8 mouse cellular contexts compared by ENCODE assay signal in the genomic region with DNA sequence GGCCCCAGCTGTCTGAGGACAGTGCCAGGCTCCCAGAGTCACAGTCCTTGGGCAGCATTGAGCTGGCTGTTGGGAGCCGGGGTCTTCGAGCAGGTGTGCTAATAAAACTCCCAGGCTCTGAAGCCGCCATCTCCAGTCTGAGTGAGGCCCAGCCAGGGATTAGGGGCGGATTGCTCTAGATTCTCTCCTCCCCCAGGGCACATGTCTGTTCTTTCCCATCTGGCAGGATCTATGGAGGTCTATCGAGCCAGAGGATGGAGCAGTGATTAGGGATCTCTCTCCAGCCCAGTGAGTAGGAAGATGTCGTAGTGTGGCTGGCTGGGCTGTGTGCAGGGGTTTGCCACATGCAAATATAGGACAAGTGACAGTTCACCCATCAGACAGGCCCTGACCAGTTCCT. TPM values are rescaled to one million over a fixed set of nuclear protein-coding genes. Genes with fewer than 3 reads are reported as not detected.
DNase-seq lines count a peak whose midpoint lies in the region; ATAC-seq and TF ChIP-seq lines count a peak whose summit lies in the region.

No protein-coding gene starts in this region.

- H3K4me1 ChIP-seq in heart, embryonic 12.5 days (replicated peaks) = peaks cover 62% of the 10 kb centered on the region
- H3K4me1 ChIP-seq in stomach, embryonic 15.5 days = peaks cover 15% of the 10 kb centered on the region
- 0 out of 2 replicates have a peak, but pooled peaks cover 2% of the 10 kb centered on the region for H3K4me1 ChIP-seq in stomach, postnatal 0 days (replicated peaks; ENCODE audit: control insufficient read depth, insufficient read depth)
- H3K4me1 ChIP-seq in liver, embryonic 11.5 days (replicated peaks; ENCODE audit: control insufficient read depth, insufficient read depth, low read length) = peaks cover 54% of the 10 kb centered on the region

- 82% methylated on average over 6 of the region's 6 CpGs for WGBS in heart, embryonic 12.5 days
- 72% methylated on average over 6 of the region's 6 CpGs for WGBS in stomach, embryonic 15.5 days
- WGBS in stomach, postnatal 0 days = 83% methylated on average over 6 of the region's 6 CpGs
- WGBS in liver, embryonic 11.5 days = 82% methylated on average over 6 of the region's 6 CpGs

- no peak for TF ChIP-seq CTCF in stomach, postnatal 0 days (IDR thresholded peaks at IDR 0.05; ENCODE audit: low read depth)

- H3K4me2 ChIP-seq in heart, embryonic 12.5 days = no peak overlapping the region
- no peak overlapping the region for H3K4me2 ChIP-seq in stomach, embryonic 15.5 days
- no peak overlapping the region for H3K4me2 ChIP-seq in stomach, postnatal 0 days (replicated peaks; ENCODE audit: low read depth)
- H3K4me2 ChIP-seq in liver, embryonic 11.5 days = peak overlapping the region; percentile 62

- peak overlapping the region; percentile 32 for H3K4me3 ChIP-seq in heart, embryonic 12.5 days
- peak overlapping the region; percentile 17 for H3K4me3 ChIP-seq in stomach, embryonic 15.5 days (replicated peaks)
- no peak overlapping the region for H3K4me3 ChIP-seq in stomach, postnatal 0 days (ENCODE audit: low read depth, low read length)
- peak overlapping the region; percentile 53 for H3K4me3 ChIP-seq in liver, embryonic 11.5 days (ENCODE audit: low read depth, low read length)

- H3K27ac ChIP-seq in heart, embryonic 12.5 days (ENCODE audit: poor library complexity, severe bottlenecking) = 0 out of 2 replicates have a peak overlapping the region, but pooled peaks have one; percentile 67
- no peak overlapping the region for H3K27ac ChIP-seq in stomach, embryonic 15.5 days
- no peak overlapping the region for H3K27ac ChIP-seq in stomach, postnatal 0 days (replicated peaks)
- peak overlapping the region; percentile 96 for H3K27ac ChIP-seq in liver, embryonic 11.5 days (ENCODE audit: low read depth, low read length)

- DNase-seq in heart, adult 8-10 months (ENCODE audit: low spot score) = no peak
- no peak for DNase-seq in stomach, postnatal 0 days (ENCODE audit: low spot score)
- no peak for DNase-seq in liver, embryonic 11.5 days (ENCODE audit: low spot score)
- no peak for DNase-seq in adrenal gland, postnatal 10 days
- no peak for DNase-seq in cerebellum, postnatal 36 days

- no peak for TF ChIP-seq EP300 in stomach, postnatal 0 days (optimal IDR thresholded peaks at IDR 0.05)

- ATAC-seq in heart, embryonic 12.5 days (ENCODE audit: insufficient number of reproducible peaks, low FRiP score) = no peak
- no peak for ATAC-seq in stomach, embryonic 15.5 days (ENCODE audit: insufficient read depth, low FRiP score, low read depth)
- ATAC-seq in stomach, postnatal 0 days (ENCODE audit: low FRiP score, low TSS enrichment) = no peak
- ATAC-seq in liver, embryonic 11.5 days (replicated peaks; ENCODE audit: low FRiP score) = no peak
- ATAC-seq in erythroid progenitor cell, adult 5-6 weeks (replicated peaks; ENCODE audit: low FRiP score, poor library complexity, severe bottlenecking) = no peak

- peaks cover 10% of the 10 kb centered on the region for H3K36me3 ChIP-seq in heart, embryonic 12.5 days
- H3K36me3 ChIP-seq in stomach, embryonic 15.5 days = no peaks in the 10 kb centered on the region
- no peaks in the 10 kb centered on the region for H3K36me3 ChIP-seq in stomach, postnatal 0 days (ENCODE audit: control insufficient read depth, insufficient read depth, low read length)
- H3K36me3 ChIP-seq in liver, embryonic 11.5 days (ENCODE audit: control insufficient read depth, insufficient read depth, low read length) = peaks cover 10% of the 10 kb centered on the region; the same call in 1 of the 2 replicates

- no peaks in the 10 kb centered on the region for H3K27me3 ChIP-seq in heart, embryonic 12.5 days (replicated peaks)
- no peaks in the 10 kb centered on the region for H3K27me3 ChIP-seq in stomach, embryonic 15.5 days (replicated peaks)
- no peaks in the 10 kb centered on the region for H3K27me3 ChIP-seq in stomach, postnatal 0 days (ENCODE audit: control insufficient read depth, insufficient read depth, low read length)
- H3K27me3 ChIP-seq in liver, embryonic 11.5 days (replicated peaks; ENCODE audit: control insufficient read depth, insufficient read depth, low read length) = no peaks in the 10 kb centered on the region

- H3K9ac ChIP-seq in heart, embryonic 12.5 days = peak overlapping the region; percentile 44; the same call in 1 of the 2 replicates
- no peak overlapping the region for H3K9ac ChIP-seq in stomach, embryonic 15.5 days
- no peak overlapping the region for H3K9ac ChIP-seq in stomach, postnatal 0 days (ENCODE audit: low read length)
- H3K9ac ChIP-seq in liver, embryonic 11.5 days (ENCODE audit: low read depth, low read length) = peak overlapping the region; percentile 72

- H3K9me3 ChIP-seq in heart, embryonic 12.5 days (replicated peaks) = no peaks in the 10 kb centered on the region
- H3K9me3 ChIP-seq in stomach, embryonic 15.5 days = no peaks in the 10 kb centered on the region
- H3K9me3 ChIP-seq in stomach, postnatal 0 days (ENCODE audit: control insufficient read depth, low read length) = no peaks in the 10 kb centered on the region
- H3K9me3 ChIP-seq in liver, embryonic 11.5 days (ENCODE audit: control insufficient read depth, low read length) = no peaks in the 10 kb centered on the region

RNA-seq across cellular contexts. Expression of gene Tmcc2, which starts 24.1 kb away (rescaled TPM):
- polyA plus RNA-seq in heart, embryonic 12.5 days (2016; fragmentation: Nextera tagmentation; extraction: Ambion mirVana) = 51.1 and 52.9 TPM in 2 replicates
- 10 to 100 TPM; 27.5 to 31.3 (median 28.9) TPM for total RNA-seq in heart, adult 8-10 months (2022)
- 20.3 and 52.2 TPM in 2 replicates for polyA plus RNA-seq in stomach, embryonic 15.5 days (2015; fragmentation: Nextera tagmentation; extraction: Ambion mirVana)
- polyA plus RNA-seq in stomach, postnatal 0 days (2015; fragmentation: Nextera tagmentation; extraction: Ambion mirVana) = 2.4 and 2.6 TPM in 2 replicates
- polyA plus RNA-seq in liver, embryonic 11.5 days (2014; fragmentation: Nextera tagmentation; extraction: Ambion mirVana) = 24.6 and 28.1 TPM in 2 replicates
- total RNA-seq in erythroid progenitor cell, adult 5-6 weeks (2015; ENCODE audit: low replicate concordance) = 212 and 231 TPM in 2 replicates
- total RNA-seq in erythroid progenitor cell, adult 5-6 weeks (2017; ENCODE audit: low replicate concordance) = 244 and 297 TPM in 2 replicates
- 10 to 100 TPM; 15.2 to 30.9 TPM for total RNA-seq in adrenal gland, postnatal 10 days (2021)

RNA-seq across cellular contexts. Expression of gene Dstyk, which starts 50.4 kb away (rescaled TPM):
- polyA plus RNA-seq in heart, embryonic 12.5 days (2016; fragmentation: Nextera tagmentation; extraction: Ambion mirVana) = 13.6 and 14.2 TPM in 2 replicates
- total RNA-seq in heart, adult 8-10 months (2022) = 10 to 100 TPM; 15.3 to 16.7 (median 16.0) TPM
- polyA plus RNA-seq in stomach, embryonic 15.5 days (2015; fragmentation: Nextera tagmentation; extraction: Ambion mirVana) = 11.5 and 11.7 TPM in 2 replicates
- polyA plus RNA-seq in stomach, postnatal 0 days (2015; fragmentation: Nextera tagmentation; extraction: Ambion mirVana) = 5.2 and 5.5 TPM in 2 replicates
- 7.2 TPM in 2 replicates for polyA plus RNA-seq in liver, embryonic 11.5 days (2014; fragmentation: Nextera tagmentation; extraction: Ambion mirVana)
- 23.4 and 31.4 TPM in 2 replicates for total RNA-seq in erythroid progenitor cell, adult 5-6 weeks (2015; ENCODE audit: low replicate concordance)
- 34.3 and 48.6 TPM in 2 replicates for total RNA-seq in erythroid progenitor cell, adult 5-6 weeks (2017; ENCODE audit: low replicate concordance)
- total RNA-seq in adrenal gland, postnatal 10 days (2021) = 10 to 100 TPM; 18.6 to 25.2 TPM

RNA-seq across cellular contexts. Expression of gene Nuak2, which starts 51.0 kb away (rescaled TPM):
- polyA plus RNA-seq in heart, embryonic 12.5 days (2016; fragmentation: Nextera tagmentation; extraction: Ambion mirVana) = 2.6 and 3.1 TPM in 2 replicates
- total RNA-seq in heart, adult 8-10 months (2022) = 1 to 10 TPM; 3.8 to 5.2 (median 4.0) TPM
- 6.1 and 6.5 TPM in 2 replicates for polyA plus RNA-seq in stomach, embryonic 15.5 days (2015; fragmentation: Nextera tagmentation; extraction: Ambion mirVana)
- polyA plus RNA-seq in stomach, postnatal 0 days (2015; fragmentation: Nextera tagmentation; extraction: Ambion mirVana) = 4.5 and 6.2 TPM in 2 replicates
- polyA plus RNA-seq in liver, embryonic 11.5 days (2014; fragmentation: Nextera tagmentation; extraction: Ambion mirVana) = 1.2 and 2.0 TPM in 2 replicates
- total RNA-seq in erythroid progenitor cell, adult 5-6 weeks (2015; ENCODE audit: low replicate concordance) = 1.1 and 6.3 TPM in 2 replicates
- total RNA-seq in erythroid progenitor cell, adult 5-6 weeks (2017; ENCODE audit: low replicate concordance) = 3.7 TPM in 1 of 2 replicates, not detected in the other
- total RNA-seq in adrenal gland, postnatal 10 days (2021) = 1 to 10 TPM; 3.4 to 3.9 TPM

Comparison
In these comparisons a context has a peak if more than half of its experiments do, and no peak if none do; other contexts are left out.
1. H3K27ac ChIP-seq: peak in heart, embryonic 12.5 days (single experiment) and liver, embryonic 11.5 days (single experiment); none in stomach, embryonic 15.5 days (single experiment) and stomach, postnatal 0 days (single experiment).
2. H3K9ac ChIP-seq: peak in heart, embryonic 12.5 days (single experiment) and liver, embryonic 11.5 days (single experiment); none in stomach, embryonic 15.5 days (single experiment) and stomach, postnatal 0 days (single experiment).